Mouse (Mus musculus) kidney, adult 9 months (tissue): Measurements from ENCODE around the gene Rybp.

Experiments used
- DNase-seq: peaks from one replicate; pipeline ENCODE4 v3.0.0; 2022

The Rybp gene

DNA sequence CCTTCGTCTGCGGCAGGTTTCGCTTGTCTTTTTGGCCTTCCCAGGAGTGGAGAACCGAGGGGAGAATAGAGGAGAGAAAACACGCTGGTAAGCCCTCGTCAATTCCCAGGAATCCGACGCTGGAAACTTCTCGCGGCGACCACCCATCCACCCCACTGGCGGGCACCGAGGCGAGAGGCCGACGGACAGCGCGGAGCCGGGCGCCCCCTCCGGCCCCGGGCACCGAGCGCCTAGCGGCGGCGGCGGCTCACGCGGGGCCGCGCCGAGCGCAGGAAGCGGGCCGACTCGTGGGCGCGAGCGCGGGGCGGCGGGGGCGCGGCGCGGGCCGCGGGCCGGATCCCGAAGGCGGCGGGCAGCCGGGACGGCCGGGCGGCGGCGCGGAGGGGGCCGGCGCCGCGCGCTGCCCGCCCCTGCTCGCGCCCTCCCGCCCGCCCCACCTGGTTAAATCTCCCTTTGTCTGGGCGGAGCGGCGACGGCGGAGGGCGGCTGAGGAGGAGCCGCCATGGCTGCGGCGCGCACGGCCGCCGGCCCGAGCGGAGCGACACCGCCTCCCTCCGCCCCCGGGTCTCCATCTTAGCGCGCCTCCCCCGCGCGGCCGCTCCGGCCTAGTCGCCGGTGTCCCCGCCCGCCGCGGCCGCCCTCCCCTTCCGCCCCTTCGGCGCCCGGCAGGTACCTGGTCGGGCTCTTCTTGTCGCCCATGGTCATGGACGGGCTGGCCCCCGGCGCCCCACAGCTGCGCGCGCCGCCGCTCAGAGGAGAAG lies 532 bp downstream of the Rybp start:
- DNase-seq = peak; percentile 73

DNA sequence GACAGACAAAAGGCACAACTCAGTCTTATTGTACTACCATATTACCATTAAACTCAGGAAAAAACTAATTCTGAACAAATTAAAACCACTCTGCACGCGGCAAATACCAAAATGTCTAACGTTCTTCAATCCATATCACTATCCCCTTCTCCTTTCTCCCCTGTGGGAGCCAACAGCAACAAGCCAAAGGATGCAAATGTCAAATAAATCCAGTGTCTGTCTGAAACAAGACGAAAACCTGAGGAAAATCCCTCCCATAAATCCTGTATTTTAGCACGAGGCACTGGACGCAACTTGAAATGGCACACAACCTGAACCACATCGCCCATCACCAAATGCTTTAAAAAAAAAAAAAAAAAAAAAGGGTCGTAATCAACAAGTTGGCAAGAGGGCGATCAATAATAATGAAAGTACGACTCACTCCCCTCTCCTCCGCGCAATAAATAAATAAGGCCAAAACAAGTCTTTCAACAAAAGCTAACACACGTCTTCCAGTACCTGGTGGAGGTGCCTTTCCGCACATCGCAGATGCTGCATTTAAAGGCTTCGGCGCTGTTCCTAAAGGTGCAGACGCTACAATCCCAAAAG lies 1.2 kb downstream of the Rybp start:
- DNase-seq = no peak

DNA sequence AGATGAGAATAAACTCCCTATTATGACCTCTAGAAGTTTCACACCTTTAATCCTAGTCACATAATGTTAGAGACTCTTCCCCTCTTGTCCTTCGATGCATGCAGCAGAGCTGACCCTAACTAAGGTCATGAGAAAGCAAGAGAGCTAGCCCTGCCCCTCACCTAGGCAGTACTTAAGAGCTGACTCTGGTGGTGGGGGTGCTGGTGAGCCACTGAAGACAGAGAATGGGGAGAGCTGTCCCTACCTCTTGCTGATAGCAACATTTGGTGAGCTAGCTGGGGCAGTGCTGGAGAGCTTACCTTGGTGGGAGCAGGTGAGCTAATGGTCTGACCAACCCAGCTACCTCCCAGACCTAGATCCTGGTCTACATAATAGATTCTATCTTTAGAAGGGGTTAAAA lies 8.4 kb downstream of the Rybp start:
- no peak for DNase-seq

DNA sequence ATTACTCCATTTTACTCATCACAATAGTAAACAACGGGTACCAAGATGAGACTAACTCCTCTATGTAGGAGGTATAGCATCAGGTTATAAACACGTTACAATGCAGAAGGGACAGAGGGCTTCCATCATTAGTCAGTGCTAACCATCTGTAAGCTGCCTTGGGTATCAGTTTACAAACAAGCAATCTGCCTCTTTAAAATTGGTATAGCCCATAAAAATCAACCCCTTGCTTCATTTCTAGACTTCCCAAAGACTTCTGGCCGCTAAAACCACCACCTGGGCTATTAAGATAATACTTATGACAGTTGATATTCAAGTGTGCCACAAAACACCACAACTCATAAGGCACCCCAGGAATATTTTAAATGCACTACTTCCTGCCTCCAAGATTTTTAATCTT lies 10.9 kb downstream of the Rybp start:
- DNase-seq = no peak

DNA sequence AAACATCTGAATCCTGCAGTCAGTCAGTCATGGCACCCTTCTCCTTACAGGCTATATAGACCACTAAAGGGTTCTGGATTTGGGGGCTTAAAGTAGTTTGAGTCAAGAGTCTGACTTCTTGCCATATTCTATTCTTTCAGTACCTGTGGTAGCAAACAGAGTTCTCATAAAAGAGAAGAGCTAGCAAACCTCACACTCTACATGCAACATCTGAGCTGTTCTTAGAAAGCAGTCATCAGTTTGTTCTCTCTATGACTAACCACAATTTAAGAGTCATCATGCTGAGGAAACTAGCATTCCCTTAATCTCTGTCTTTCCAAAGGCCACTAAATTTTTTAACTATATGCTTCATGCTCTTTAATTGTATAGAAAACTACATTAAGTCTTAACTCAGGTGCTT lies 11.6 kb downstream of the Rybp start:
- DNase-seq = no peak

DNA sequence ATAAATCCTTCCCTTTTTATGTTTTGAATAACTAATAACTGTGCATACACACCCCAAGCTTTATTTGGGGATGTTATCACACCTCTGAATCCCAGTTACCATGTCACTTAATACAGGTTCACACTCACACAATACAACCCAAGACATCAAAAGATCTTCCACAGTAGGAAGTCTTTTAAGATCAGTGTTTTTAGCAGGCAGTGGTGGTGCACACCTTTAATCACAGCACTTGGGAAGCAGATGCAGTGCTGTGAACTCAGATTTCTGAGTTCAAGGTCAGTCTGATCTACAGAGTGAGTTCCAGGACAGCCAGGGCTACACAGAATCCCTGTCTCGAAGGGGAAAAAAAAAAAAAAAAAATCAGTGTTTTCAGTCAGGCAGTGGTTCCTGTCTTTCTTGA lies 13.7 kb downstream of the Rybp start:
- no peak for DNase-seq

DNA sequence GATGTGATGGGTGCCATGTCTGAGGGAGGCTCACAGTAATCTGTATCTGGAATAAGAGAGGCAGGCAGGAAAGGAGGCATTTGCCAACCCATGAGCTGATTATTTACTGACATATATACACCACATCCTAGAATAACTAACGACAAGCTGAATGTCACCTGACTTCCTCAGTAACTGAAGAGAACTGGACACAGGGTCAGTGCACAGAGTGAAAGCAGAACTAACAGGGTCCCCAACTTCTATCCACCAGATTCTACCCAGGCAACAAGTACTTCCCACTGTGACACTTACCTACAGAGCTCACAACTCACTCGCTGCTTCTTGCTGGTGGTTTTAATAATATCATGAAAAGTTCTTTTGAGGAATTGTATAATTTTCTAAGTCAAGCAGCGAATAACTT lies 15.3 kb downstream of the Rybp start:
- no peak for DNase-seq

DNA sequence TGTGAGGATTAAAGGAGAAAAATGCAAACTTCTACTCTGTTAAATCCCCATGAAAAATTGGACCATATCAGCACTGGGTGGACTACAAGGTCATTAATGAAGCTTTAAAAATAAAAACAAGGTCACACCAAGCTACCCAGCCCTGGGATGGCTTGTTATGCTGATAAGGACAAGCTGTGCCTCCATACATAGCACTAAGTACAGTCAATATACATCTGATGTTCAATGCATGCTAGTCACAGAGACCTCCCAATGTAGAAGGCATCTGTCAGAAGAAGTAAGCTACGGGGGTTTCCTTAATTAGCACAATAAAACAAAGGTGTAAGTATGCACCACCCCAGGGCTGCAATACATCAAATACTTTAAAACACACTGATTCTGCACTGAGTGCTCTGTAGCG lies 16.5 kb downstream of the Rybp start:
- no peak for DNase-seq

DNA sequence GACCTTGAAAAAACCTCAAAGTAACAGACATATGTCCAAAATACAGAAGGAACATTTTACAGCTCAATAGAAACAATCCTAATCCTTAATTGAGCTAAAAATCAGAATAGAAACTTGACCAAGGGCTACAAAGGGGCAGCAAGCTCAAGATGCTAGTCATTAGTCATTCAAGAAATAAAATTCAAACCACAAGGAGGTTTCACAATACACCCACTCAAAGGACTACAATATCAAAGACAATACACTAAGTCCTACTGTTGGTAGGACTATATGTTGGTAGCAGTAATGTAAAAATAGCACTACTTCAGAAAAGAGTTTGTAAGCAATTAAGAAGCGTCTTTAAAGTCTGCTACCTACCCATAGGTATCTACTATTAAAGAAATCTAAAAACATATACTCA lies 27.7 kb downstream of the Rybp start:
- DNase-seq = no peak

DNA sequence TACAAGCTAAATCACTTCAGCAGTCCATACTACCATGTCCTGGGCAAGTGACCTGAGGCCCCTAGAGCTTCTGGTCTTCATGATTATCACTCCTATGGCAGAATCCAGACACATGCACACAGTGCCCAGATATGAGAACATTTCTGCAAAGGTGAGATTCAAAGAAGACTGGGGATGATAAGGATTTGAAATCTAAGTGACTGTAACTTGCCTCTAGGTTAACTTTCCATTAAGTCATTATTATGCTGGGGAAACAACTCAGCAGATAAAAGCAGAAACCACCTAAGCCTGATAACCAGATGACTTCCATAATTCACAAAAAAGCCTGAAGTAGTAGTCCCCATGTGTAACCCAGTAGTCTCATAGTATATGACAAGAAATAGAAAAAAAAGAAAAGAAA lies 29.0 kb downstream of the Rybp start:
- DNase-seq = no peak

DNA sequence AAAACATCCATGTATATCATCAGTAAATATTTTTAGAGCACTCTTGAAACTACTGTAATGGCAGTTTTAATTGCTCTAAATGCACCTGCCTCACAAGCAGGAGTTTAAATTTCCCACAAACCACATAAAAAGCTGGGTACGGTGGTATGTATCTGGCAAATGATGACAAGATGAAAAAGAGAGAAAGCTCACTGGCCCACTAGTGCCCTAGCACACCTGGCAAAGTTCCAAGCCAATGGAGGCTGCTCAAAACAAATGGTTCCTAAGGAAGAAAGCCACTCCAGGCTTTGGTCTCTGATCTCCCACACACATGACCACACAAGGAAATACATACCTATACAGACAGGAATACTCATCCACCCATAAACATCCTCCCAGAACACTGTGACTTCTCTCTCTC lies 31.9 kb downstream of the Rybp start:
- no peak for DNase-seq

DNA sequence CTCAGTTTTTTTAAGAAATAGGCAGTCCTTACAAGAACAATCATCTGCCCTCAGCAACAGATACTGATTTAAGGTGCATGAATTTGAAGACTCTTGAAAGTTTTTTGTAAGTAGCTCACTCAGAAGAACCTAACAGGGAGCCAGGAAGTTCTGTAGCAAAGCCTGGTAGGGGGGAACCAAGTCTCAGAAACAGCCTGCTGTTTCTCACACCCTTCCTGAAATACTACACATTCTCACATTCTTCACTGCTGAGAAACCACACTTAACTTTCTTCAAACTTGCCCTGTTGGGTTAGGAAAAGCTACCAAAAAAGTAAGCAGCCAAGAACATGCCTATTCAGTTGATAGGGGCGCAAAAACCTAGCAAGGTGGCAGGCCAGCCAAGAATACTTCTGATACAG lies 32.6 kb downstream of the Rybp start:
- no peak for DNase-seq

DNA sequence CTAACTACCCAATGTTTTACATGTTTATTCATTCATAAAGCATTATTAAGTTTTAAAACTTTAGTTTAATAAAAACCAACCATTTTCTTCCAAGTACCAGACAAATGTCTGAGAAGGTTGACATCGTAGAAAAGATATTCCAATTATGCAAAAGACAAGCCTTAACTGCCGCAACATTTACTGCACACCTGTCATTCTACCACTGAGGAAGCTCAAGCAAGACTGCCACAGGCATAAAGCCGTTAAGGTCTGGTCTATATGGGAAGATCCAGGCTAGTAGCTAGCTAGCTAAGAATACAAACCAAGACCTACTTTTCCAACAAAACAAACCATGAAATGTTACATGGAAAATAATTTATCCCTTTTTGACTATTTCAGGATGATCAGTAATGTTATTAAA lies 42.8 kb downstream of the Rybp start:
- no peak for DNase-seq

DNA sequence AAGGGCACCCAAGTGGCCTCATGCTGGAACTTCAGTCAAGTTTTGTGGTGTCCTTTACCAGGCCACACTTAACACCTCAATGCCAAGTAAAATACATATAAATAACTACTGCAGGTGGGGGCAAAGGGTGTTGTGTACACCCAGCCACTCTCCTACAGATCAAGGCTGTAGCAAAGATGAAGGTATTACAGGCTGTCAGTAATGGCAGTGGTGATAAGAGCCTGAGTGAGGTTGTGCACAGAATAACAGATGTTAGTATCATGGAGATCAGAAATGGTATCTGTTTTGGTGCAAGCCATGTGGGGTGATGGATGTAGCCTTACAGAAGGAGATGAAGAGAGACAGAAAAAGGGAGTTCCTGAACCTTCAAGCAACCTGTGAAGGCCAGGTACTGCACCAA lies 52.2 kb downstream of the Rybp start:
- no peak for DNase-seq

DNA sequence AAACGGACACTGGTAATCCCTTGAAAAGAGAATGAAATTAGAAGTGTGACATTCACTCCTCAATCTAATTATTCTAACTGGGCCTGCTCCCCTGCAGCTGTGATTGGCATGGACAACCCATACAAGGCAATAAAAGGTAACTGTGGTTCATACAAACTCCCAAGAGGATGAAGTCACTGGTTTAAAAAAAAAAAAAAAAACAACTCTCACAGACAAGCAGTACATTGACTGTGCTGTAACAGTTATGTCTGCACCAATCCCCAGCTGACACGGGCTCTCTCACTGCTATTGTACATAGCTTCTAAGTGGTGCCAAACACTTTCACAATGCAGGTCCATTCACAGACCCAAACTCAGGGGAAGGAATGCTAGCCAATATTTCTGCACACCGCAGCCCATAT lies 53.8 kb downstream of the Rybp start:
- no peak for DNase-seq

DNA sequence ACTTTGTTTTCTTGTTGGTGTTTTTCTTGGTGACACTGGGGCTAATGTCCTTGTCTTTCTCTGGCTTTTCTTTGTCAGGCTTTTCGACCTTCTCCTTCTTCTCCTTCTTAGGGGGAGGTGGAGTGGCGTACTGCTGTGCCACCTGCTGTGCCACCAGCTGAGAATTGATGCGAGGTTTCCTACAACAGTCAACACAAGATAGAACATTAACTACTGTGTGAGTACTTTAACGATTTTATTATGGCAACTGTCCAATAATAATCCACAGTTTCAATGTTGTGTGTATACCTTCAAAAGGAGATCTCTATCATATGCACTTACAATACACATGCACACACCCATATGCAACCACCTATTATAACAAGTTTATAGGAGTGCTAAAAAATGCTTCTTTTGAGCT lies 54.2 kb downstream of the Rybp start:
- peak; percentile 22 for DNase-seq

DNA sequence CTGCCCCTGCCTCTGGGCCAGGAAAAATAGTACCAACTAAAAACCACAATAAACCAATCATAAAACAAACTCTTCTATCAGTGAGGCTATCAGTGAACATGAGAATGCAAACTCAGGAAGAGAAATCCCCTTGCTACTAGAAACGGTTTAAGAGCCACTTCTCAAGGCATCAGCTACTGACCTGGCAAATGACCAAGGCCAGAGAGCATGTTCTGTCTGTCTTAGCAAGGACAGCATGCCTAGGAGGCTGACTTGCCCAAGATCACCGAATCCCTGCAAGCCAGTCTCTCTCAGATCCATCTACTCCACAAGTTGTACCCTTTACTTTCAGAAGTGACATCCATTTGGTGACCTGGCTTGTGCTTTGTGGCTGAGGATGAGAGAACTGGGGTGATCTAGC lies 61.1 kb downstream of the Rybp start:
- no peak for DNase-seq

DNA sequence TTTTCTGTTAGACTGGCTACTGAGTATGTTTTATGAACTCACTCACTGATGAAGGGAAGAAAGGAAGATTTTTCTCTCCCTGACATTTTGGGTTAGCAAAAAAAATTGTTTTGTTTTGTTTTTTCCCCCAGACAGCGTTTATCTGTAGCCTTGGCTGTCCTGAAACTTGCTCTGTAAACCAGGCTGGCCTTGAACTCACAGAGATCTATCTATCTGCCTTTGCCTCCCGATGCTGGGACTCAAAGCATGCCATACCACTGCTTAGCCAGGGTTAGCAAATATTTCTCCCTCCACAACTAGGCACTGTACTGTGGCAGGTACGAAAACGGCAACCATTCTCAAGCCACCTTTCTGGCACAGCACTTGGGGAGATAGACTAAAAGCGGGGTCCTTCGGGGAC lies 63.4 kb downstream of the Rybp start:
- DNase-seq = no peak

DNA sequence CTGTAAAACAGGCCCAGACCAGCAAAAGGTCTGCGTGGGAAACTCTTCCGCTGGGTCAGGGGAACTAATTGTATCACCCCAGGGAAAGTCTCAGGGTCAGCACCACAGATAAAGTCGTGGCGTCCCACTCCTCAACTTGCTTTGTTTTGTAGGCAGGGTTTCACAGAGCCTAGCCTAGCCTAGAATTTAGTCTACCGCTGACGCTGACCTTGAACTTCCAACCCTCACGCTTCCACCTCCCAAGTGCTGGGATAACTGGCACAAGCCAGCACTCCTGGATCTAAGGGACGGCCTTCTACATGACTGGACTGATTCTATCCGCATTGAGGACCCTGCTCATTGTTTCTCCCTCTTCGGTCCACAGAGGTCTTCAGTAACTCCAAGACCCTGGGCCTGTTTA lies 63.9 kb downstream of the Rybp start:
- DNase-seq = no peak

DNA sequence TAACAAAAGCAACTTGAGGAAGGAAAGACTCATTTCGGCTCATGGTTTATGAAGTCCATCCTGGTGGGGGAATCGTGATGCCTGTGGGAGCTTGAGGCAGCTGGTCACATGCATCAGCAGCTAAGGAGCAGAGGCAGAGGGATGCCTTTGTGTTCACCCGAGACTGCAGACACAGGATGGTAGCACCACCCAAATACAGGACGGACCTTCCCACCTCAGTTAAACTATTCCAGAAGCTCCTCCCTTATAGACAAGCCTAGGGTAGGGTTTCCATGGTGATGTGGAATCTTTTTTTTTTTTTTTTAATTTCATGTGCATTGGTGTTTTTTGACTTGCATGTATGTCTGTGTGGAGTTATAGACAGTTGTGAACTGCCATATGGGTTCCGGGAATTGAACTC lies 64.4 kb downstream of the Rybp start:
- no peak for DNase-seq

DNA sequence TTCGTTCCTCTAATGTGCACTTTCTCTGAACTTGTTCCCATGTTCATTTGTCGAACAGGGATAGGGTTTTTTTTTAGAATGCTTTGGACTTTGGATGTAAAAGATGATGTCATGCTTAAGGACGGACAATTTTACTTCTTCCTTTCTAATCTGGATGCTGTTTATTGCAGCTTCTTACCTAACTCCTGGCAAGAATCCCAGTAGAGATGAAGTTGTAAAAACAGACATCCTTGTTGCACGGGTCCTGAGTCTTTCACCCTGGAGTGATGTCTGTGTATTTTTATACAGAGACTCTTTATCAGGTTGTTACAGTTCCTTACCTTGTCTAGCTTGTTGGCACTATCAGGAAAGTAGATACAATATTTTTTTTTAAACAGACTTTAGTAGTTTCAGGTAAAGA lies 65.5 kb downstream of the Rybp start:
- DNase-seq = no peak

DNA sequence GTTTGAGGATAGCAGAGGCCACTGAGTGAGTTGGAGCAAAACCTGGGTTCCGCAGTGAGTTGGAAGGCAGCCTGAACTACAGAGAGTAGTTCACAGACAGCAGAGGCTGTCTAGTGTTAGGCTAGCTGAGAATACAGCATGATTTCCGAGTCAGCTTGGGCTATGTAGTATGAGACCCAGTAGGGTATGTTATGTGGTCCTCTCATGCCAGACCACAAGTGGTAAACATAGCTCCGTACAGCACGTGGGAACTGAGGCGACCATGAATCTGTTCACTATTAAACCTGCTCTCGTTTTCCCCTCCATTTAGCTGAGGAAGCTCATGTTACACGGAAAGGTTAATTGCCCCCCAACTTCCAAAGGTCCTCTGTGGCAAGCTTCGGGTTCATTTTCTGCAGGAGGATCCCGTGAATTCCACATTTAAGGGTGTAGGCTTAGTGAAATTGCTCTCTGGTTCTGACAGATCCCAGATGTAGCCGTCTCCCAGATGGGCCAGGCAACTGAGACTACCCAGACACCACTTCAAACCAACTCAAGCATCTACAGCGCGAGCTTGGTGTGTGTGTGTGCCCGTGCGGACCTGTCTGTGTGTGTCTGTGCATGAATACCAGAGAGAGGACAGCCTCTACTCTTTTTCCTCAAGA lies 66.2 kb downstream of the Rybp start:
- DNase-seq = no peak

DNA sequence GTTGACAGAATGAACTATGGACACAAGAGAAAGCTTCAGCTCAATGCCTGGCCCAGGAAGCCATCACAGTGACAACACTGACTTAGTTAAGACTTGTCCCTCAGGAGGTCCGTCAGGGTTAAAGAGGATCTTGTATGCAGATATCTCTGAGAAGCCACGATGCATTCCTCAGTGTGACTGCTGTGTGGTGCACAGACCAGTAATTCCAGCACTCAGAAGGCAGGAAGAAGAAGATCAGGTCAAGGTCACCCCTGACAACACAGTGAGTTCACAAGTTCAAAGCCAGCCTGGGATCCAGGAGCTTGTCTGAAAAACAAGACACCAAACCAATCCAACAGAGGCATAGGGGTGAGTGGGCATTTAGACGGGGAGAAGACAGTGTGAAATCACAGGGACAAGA lies 67.3 kb downstream of the Rybp start:
- no peak for DNase-seq

DNA sequence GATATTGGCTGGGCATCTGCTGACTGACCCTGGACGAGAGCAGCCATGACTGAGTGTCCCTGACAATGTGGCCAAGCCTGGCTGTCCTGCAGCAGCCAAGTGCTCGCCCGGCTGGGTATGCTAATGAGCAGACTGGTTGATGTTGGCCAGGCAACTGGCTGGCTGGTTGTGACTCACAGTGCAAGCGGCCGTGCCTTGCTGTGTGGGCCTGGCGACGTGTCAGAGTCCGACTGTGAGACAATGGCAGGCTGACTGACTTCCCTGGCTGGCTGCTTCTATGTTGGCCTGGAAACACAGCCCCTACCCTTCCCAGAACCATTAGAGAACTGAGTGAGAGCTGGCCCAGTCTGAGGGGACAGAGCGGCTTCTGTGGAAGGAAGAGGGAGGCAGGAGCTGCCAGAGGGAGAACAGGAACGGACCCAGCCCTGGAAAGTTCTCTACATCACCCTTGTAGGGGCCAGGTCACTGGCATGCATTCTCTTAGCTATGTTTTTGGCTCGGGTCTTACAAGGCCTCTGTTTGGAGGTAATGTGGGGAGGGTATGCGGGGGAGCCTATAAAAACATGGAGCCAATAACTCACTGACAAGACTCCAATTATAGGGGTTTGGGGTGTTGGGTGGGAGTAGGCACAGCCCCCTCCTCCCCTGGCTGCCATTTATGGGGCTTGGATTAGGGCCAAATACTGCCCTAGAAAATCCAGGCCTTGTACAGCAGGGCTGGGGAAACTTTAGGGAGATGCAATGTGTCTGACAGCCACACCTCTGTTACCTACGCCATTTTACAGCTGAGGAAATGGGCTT lies 68.5 kb downstream of the Rybp start:
- DNase-seq = peak; percentile 54
